Mouse (Mus musculus) embryo, embryonic 10.5 days (tissue): ENCODE data around the gene Tbx10.
A peak's percentile ranks its signal among the peaks of the same experiment; 100 is the strongest.
"Not testable (repeated sequence)": the region's sequence is repeated elsewhere in the genome, so short reads cannot be mapped to it uniquely, and the experiment has no call there.

Source experiments
- DNase-seq: peaks from one replicate; pipeline ENCODE4 v3.0.0-alpha.2; 2015; ENCODE audit warnings: low spot score

Gene Tbx10

GRCm38 (mm10) chr19:4004331-4004730 lies 11.8 kb downstream of the Tbx10 start:
- DNase-seq: no peak

GRCm38 (mm10) chr19:4005091-4005490 lies 12.5 kb downstream of the Tbx10 start:
- DNase-seq: no peak

DNA sequence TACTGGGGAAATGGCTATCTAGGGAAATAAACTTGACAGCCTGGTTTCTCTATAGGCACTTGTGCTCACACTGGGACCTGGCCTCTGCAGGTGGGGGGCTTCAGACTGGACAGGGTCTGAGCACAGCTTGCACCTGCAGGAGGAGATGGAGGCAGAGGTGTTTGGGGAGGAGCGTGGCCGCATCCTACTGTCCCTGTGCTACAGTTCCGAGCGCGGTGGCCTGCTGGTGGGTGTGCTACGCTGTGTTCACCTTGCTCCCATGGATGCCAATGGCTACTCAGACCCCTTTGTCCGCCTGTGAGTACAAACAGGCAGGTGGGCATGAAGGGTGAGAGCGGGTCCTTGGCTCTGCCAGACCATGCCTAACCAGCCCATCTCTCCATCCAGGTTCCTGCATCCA lies 13.4 kb downstream of the Tbx10 start:
- DNase-seq: no peak

DNA sequence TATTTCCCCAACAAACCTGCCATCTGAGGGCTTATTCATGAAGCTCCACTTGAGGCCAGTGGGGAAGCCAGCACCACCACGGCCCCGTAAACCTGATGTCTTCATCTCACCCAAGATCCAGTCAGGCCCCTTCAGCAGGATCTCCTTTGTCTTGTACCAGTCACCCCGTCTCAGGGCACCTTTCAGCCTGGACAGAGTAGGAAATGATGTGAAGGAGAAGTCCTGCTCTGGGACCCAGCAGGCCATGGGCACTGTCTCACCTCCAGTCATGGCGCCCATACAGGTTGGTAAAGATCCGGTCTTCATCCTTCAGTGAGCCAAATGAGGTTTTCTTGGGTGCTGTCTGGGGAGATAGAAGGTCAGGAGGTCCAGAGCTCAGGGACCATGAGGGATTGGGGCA lies 18.5 kb downstream of the Tbx10 start:
- no peak for DNase-seq

DNA sequence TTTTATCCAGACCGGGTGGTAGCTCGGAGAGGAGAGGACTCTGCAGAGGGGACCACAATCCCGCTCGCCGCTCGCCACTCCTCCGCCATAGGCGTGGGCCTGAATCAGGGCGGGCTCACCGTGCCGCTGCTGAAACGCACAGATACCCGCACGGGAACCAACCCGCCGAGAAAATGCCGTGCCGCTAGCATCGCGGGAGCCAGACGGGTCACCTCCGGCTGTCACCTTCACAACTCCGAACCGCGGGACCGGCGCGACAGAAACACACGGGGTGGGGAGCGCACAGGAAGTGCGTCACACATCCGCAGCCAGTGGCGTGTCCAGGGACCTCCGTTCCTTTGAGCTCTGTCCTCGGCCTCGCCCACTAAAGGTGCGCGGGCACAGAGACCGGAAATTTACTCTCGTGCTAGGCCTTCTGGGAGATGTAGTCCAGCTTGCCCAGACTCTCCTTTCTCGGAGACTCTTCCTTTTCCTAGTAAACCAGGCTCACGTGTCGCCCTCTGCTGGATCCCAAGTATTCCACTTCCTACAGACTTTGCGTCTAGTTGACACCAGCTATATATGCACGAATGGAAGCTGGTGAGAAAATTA lies 20.0 kb downstream of the Tbx10 start, which contains the start of gene Ndufv1:
Ndufv1 (minus strand) TSS at position 375 of the 591 bp plus-strand sequence.
- DNase-seq: peak; percentile 100

DNA sequence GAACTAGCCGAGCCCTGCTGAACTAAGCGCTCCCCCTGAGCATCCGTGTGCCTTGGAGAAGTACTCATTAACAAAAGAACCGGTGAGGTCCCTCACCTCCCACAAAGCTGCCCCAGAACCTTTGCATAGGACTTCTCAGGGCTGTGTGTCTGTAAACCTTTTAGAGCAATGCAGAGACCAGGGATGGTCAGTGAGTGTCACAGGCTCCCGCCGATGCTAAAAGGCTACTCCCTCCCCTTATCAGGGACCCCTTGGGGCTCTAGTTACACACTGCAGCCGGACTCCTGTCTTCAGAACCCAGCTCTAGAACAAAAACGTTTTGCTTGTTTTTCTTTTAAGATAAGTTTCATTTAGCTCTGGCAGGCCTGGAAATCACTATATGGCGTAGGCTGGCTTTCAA lies 20.5 kb downstream of the Tbx10 start:
- DNase-seq: no peak

GRCm38 (mm10) chr19:4014802-4015201 lies 22.2 kb downstream of the Tbx10 start:
- no peak for DNase-seq

GRCm38 (mm10) chr19:4015635-4016034 lies 23.1 kb downstream of the Tbx10 start:
- DNase-seq: no peak

DNA sequence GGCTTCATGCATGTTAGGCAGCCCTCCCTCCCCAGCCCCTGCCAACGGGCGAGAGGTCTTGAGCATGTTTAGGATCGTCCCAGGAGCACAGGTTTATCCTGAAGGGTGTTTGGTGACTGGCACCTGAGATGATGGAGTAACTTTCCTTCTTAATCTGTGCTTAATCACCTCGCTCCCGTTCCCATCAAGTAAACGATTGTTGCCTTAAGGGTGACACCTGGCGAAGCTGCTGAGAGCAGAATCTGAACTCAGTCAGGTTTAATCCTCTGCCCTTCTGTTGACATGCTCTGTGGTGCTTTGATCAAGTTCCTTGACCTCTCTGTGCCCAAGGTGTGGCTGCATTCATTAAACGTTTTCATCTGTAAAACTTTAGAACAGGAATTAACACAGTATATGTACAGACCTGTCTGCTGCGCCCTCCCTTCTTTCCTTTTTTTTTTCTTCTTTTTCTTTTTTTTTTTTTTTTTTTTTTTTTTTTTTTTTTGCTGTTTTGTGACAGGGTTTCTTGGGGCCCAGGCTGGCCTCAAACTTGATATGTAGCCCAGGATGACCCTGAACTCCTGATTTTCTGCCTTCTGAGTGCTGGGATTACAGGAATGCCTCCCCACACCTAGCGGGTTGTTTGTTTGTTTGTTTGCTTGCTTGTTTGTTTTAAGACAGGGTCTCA lies 25.5 kb downstream of the Tbx10 start:
- no peak for DNase-seq

DNA sequence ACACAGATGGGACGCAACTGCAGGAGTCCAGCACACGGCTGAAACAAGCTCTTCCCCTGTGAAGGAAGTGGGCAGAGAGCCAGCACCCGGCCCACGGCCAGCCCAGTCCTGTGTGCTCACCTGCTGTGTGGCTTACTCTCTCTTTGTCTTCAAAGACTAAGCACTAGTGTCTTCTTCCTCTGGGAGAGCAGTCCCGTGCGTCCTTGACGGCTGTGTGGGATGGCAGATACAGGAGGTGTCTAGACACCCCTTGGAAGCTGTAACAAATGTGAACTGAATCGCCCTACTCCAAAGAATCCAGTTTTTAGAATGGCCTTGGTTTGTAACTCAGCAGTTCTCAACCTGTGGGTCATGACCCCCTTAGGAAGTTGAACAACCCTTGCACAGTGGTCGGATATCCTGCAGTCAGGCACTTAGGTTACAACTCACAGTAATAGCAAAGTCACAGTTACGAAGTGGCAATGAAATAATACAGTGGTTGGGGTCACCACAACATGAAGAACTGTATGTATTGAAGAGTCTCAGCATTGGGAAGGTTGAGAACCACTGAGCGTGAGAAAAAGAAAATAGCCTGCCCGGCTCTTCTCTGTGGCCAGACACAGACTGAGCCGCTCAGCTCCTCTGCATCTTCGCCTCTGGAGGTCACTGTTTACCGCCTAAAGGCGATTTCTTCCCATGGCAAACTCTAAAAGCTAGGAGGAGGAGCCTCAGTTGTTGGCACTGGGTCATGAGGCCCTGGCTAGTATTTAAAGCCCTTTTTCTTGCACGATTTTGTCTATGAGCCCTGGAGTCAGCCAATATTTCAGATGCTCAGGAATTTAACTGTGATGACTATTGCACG lies 26.4 kb downstream of the Tbx10 start:
- peak; percentile 87 for DNase-seq

GRCm38 (mm10) chr19:4023185-4023584 lies 30.6 kb downstream of the Tbx10 start:
- DNase-seq: no peak

DNA sequence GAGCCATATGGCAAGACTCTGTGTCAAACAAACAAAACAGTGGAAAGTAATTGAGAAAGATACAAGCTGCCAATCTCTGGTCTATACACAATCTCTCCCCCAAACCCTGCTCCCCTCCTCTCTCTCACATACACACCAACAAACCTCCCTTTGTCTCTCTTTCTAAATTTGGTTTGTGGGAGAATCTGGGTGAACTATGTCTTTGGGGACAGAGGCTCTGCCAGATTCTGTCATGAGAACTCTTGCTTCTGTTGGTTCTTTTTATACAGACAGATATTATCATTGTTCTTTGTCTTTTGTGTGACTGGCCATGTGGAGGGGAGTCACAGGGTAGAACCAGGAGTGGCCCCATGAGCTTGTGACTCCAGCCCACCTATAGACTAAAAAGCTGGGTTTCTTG lies 35.0 kb downstream of the Tbx10 start:
- no peak for DNase-seq

DNA sequence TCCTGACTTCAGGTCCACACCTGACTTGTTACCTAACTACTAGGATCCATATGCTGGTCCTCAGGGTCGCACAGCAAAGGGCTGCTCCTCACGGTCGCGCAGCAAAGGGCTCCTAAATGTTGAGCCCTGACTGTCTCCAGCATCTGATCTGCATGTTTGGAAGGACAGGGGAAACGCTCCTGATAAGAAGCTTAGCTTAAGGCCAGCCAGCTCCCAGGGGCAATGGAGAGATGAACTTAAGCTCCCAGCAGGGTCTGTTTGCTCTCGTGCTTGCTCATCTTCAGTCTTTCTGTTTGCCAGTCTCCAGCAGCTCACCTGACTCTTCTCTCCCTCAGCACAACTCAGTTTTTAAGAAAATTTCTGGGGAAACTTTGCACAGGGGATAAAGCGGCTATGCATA lies 40.1 kb downstream of the Tbx10 start:
- no peak for DNase-seq

DNA sequence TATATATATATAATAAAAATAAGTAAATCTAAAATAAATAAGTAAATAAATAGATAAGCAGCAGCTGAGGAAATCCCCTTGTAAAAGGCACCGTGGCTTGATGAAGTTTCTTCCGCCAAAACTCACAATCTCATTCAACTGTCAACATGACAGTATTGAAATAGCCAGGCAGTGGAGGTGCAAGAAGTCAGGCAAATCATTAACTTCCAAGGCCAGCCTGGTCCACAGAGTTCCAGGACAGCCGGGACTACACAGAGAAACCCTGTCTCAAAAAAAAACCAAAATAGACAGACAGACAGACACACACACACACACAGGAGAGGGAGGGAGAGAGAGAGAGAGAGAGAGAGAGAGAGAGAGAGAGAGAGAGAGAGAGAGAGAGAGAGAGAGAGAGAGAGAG lies 40.7 kb downstream of the Tbx10 start:
- DNase-seq: no peak

DNA sequence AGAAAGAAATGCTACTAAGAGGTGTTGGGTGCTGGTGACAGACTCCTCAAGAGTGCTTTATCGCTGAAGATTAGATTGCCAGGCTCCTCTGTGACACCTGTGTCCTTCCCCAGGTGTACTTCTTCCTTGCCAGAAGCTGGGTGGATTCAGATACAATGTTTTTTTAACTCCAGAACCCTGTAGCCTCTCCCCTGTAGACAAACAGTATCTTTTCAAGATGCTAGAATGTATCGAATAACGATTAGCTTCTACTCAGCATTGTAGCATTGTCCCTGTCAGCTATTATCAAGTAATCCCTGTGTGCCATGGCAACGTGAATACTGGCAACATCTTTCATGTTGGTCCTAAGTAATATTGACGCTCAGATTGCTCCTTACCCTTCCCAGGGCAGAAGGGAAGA lies 41.2 kb downstream of the Tbx10 start:
- DNase-seq: no peak

- no peak for DNase-seq
Measured at GRCm38 (mm10) chr19:4036327-4037045, 43.9 kb downstream of the Tbx10 start.

DNA sequence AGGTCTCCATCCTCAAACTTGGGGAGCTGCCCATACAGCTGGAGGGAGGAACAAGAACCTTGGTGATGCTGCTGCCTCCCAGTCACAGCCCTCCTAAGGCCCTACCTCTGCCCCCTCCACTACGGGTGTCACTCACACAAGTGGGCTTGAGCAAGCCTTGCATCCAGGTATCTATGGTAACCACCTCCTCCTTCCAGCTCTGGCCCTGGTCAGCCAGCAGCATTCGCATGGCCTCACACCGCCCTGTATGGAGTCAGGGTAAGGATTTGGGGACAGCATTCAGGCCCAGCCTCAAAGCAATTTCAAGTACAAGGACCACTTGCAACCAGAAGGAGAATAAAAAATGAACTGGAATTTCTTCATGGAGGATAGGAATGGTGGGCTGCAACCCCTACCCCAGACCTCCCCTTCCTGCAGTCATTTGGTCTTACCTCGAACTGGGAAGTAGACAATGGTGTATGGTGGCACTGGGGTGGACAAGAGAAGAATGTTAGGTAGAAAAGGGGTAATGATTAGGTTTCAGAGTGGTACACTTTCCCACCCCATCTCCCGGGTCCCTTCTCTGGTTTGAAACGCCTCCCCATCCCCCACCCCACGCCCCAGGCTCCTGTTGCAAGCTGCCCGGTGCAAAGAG lies 44.7 kb downstream of the Tbx10 start:
- not testable (repeated sequence) for DNase-seq

GRCm38 (mm10) chr19:4037788-4038232 lies 45.3 kb downstream of the Tbx10 start, which contains the start of gene Gstp1:
Gstp1 (minus strand) TSS chr19:4037985.
- DNase-seq: peak; percentile 91

DNA sequence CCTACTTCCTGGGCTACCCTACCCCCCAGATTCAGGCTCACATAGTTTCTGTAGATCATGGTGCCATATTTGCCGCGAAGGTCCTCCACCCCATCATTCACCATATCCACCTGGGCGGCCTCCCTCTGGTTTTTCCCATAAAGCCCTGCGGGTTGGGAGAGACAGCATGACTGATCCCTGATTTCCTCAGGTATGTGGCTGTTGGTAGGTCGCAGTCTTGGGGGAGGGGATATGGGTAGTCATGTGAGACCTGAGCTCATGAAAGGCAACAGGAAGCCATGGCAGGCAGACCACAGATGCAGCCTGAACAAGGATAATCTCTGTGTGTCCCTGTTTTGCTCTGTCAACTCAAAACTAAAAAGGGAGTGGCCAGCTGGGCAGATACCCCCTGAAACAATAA lies 48.4 kb downstream of the Tbx10 start:
- DNase-seq: not testable (repeated sequence)

- not testable (repeated sequence) for DNase-seq
Measured at GRCm38 (mm10) chr19:4041500-4041899, 48.9 kb downstream of the Tbx10 start.

- DNase-seq: no peak
Measured at GRCm38 (mm10) chr19:4042124-4042523, 49.6 kb downstream of the Tbx10 start.

- not testable (repeated sequence) for DNase-seq
Measured at GRCm38 (mm10) chr19:4044109-4044508, 51.6 kb downstream of the Tbx10 start.
